Mouse (Mus musculus) thymus, adult 2 months (tissue): ENCODE data around the gene Pitpnm3. TPM values are rescaled to one million over a fixed set of nuclear protein-coding genes. Genes with fewer than 3 reads are reported as not detected.

Experiments used
- DNase-seq: peaks from one replicate; pipeline ENCODE4 v3.0.0; 2021
- H3K27ac ChIP-seq: fragments of 200-500 bp; 2 replicates; pipeline ENCODE4 v1.5.1; 2012; ENCODE audit warnings: low read length, control low read depth; ENCODE audit not compliant: control insufficient read depth, insufficient read depth
- H3K27me3 ChIP-seq: fragments of 200-500 bp; 2 replicates; pipeline ENCODE4 v1.6.1; 2012; ENCODE audit warnings: mild to moderate bottlenecking, low read length, moderate library complexity, mixed read lengths; ENCODE audit not compliant: control insufficient read depth, insufficient read depth
- H3K36me3 ChIP-seq: fragments of 200-500 bp; 2 replicates; pipeline ENCODE4 v1.6.1; 2012; ENCODE audit warnings: mild to moderate bottlenecking, low read length, moderate library complexity; ENCODE audit not compliant: control insufficient read depth, insufficient read depth
- H3K4me1 ChIP-seq: fragments of 200-500 bp; replicated peaks from 2 replicates; pipeline ENCODE4 v1.6.1; 2012; ENCODE audit warnings: low read length; ENCODE audit not compliant: control insufficient read depth, insufficient read depth
- H3K4me3 ChIP-seq: fragments of 200-500 bp; 2 replicates; pipeline ENCODE4 v1.5.1; 2012; ENCODE audit warnings: mild to moderate bottlenecking, low read length, control low read depth, moderate library complexity; ENCODE audit not compliant: control insufficient read depth, insufficient read depth
- CTCF ChIP-seq: fragments of 200-500 bp; IDR thresholded peaks from 2 replicates; pipeline ENCODE4 v1.5.1; 2012; ENCODE audit warnings: mild to moderate bottlenecking, control low read depth, low read length, moderate library complexity, borderline replicate concordance; ENCODE audit not compliant: control insufficient read depth, poor library complexity, insufficient read depth; ENCODE audit errors: extremely low read depth
- POLR2A ChIP-seq: fragments of 200-500 bp; IDR thresholded peaks from 2 replicates; pipeline ENCODE4 v1.6.1; 2012; ENCODE audit warnings: mild to moderate bottlenecking, low read length, control low read depth, moderate library complexity; ENCODE audit not compliant: control insufficient read depth, poor library complexity, insufficient read depth; ENCODE audit errors: extremely low read depth
- WGBS: fragments of 180-500 bp; shearing (Covaris S2); methylation state at CpG from one replicate; pipeline ENCODE4 v1.1.7; 2018; 5-methylcytosine and 5-hydroxymethylcytosine counted together
- polyA plus RNA-seq: library from polyadenylated mRNA; depleted of rRNA; stranded (reverse); fragments of >200 nt; gene quantifications from 2 replicates; pipeline ENCODE4 v1.2.3, GENCODE M21; 2012

The Pitpnm3 gene
- polyA plus RNA-seq, 1 experiment = 1.1 TPM

- Histone ChIP-seq H3K36me3 (no peaks in the 10 kb centered on the region), H3K4me3 (no peak overlapping the region), H3K4me1 (peaks cover 2% of the 10 kb centered on the region; the same call in 1 of the 2 replicates), H3K27me3 (no peaks in the 10 kb centered on the region), H3K27ac (no peak overlapping the region)
- no peak for DNase-seq
- TF ChIP-seq CTCF (no peak), POLR2A (no peak)
- WGBS = 23% methylated on average over 10 of the region's 10 CpGs
Observed at GRCm38 (mm10) chr11:72023581-72023980, 112.0 kb downstream of the Pitpnm3 start.

- Histone ChIP-seq H3K36me3 (no peaks in the 10 kb centered on the region), H3K27ac (no peak overlapping the region), H3K4me1 (peaks cover 2% of the 10 kb centered on the region; the same call in 1 of the 2 replicates), H3K27me3 (no peaks in the 10 kb centered on the region), H3K4me3 (no peak overlapping the region)
- TF ChIP-seq POLR2A (no peak), CTCF (no peak)
- WGBS = 92% methylated on average over 6 of the region's 6 CpGs
- no peak for DNase-seq
Observed at GRCm38 (mm10) chr11:72022827-72023226, 112.8 kb downstream of the Pitpnm3 start.

DNA sequence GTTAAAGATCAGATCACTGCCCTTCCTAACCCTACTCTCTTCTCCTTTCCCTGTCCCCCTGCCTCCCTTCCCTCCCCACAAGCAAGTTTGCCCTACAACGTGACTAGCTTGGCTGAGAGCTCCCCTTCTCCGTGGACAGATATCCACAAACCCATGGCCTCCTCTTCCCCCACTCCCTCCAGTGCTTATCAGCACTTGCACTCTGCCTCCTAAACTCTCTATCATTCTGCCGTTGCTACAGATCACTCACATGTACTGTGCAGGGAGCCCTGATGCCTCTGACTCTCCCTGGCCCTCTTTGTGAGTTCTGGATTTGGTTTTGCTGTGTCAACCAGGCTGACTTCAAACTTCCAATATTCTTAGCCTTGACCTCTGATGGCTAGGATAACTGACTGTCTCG is 114.6 kb downstream of the Pitpnm3 start:
- H3K27me3 ChIP-seq = no peaks in the 10 kb centered on the region
- no peak for TF ChIP-seq POLR2A
- no peak for TF ChIP-seq CTCF
- WGBS = 93% methylated on average over 4 of the region's 4 CpGs
- DNase-seq = no peak
- H3K4me3 ChIP-seq = no peak overlapping the region
- no peaks in the 10 kb centered on the region for H3K36me3 ChIP-seq
- no peak overlapping the region for H3K27ac ChIP-seq
- H3K4me1 ChIP-seq = peaks cover 2% of the 10 kb centered on the region; the same call in 1 of the 2 replicates

DNA sequence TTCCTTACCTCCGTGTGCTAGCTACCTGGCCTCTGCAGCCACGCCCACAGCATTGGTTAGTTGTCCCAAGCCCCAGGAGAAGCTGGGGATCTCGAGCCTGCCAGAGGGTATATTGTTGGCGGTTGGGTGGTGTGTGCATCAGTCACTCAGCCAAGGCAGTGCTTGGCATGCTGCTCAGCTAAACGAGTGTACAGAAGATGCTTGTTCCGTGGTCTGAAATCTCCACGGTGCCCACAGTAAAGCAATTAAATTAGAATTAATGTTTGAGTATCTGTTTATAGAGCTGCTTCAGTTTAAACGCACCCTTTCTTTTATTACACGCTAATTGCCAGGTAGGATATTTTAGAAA is 118.4 kb downstream of the Pitpnm3 start:
- H3K4me3 ChIP-seq = no peak overlapping the region
- no peaks in the 10 kb centered on the region for H3K4me1 ChIP-seq
- no peaks in the 10 kb centered on the region for H3K36me3 ChIP-seq
- TF ChIP-seq CTCF = no peak
- no peak for TF ChIP-seq POLR2A
- WGBS = 88% methylated on average over 9 of the region's 9 CpGs
- H3K27ac ChIP-seq = no peak overlapping the region
- no peaks in the 10 kb centered on the region for H3K27me3 ChIP-seq
- no peak for DNase-seq

DNA sequence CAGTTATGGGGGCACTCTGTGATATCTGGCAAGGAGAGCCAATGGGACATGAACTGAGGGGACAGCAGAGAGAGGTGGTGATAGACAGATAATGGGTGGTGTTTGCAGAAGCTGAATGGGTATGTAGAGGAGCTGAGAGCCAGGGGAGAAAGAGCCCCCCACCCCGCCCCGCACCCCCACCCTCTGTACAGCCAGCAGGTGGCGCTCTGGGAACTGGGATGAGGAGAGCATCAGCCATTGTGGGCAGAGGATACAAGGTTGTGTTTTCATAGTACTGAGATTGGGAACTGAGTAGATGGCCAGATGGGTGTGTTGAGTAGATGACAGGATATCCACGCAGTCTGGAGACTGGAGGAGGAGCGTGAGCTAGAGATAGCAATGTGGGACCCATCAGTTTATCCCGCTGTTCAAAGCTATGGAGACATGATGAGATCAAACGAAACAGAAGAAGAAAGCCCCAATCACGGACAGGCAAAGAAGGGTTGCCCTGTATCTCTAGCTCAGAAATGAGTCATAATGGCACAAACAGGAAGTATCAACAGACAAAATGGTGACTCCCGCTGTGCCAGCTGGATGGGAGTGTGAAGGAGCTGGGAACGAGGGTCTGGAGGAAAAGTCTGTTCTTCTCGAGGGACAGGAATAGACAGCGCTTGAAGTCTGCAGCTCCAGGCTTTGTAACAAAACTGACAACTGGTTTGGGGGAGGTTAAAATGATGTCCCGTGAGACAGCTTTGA is 118.9 kb downstream of the Pitpnm3 start:
- TF ChIP-seq CTCF (no peak), POLR2A (no peak)
- WGBS = 89% methylated on average over 13 of the region's 13 CpGs
- Histone ChIP-seq H3K4me3 (no peak overlapping the region), H3K4me1 (peaks cover 1% of the 10 kb centered on the region; the same call in 1 of the 2 replicates), H3K27ac (no peak overlapping the region), H3K36me3 (no peaks in the 10 kb centered on the region), H3K27me3 (no peaks in the 10 kb centered on the region)
- DNase-seq = no peak

DNA sequence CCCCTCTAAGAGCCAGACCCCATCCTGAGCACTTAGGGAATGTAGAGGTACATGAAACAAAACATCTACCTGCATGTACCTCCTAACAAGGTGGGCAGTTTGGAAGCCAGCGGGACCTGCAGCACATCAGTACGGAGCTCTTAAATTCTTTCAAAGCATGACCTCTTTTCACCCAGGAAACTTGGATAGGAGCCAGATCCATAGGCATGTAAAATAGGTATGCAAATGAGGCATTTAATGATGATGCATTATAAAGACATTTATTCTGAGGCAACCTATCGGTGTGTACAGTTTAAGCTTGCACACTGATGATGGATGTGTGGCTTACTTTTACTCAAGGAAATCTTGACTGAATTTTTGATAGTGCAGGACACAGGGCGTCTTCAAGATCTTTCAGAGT is 120.9 kb downstream of the Pitpnm3 start:
- no peak overlapping the region for H3K27ac ChIP-seq
- WGBS = 91% methylated on average over 4 of the region's 4 CpGs
- H3K4me3 ChIP-seq = no peak overlapping the region
- no peaks in the 10 kb centered on the region for H3K36me3 ChIP-seq
- no peak for DNase-seq
- no peaks in the 10 kb centered on the region for H3K27me3 ChIP-seq
- no peak for TF ChIP-seq POLR2A
- TF ChIP-seq CTCF = no peak
- H3K4me1 ChIP-seq = peaks cover 3% of the 10 kb centered on the region; the same call in 1 of the 2 replicates

GRCm38 (mm10) chr11:72011955-72012354 is 123.6 kb downstream of the Pitpnm3 start:
- Histone ChIP-seq H3K4me3 (no peak overlapping the region), H3K4me1 (peaks cover 3% of the 10 kb centered on the region; the same call in 1 of the 2 replicates), H3K36me3 (no peaks in the 10 kb centered on the region), H3K27me3 (no peaks in the 10 kb centered on the region), H3K27ac (no peak overlapping the region)
- WGBS = 86% methylated on average over 1 of the region's 1 CpGs
- TF ChIP-seq CTCF = no peak
- no peak for TF ChIP-seq POLR2A
- DNase-seq = no peak
